Mouse (Mus musculus) myocyte (in vitro differentiated cells): ENCODE results near the gene Znrf2.

ENCODE experiments used
- CEBPB ChIP-seq: IDR thresholded peaks from 2 replicates; pipeline ENCODE4 v1.6.1; 2011; ENCODE audit warnings: mild to moderate bottlenecking, moderate library complexity; ENCODE audit not compliant: poor library complexity, insufficient read depth, severe bottlenecking
- E2F4 ChIP-seq: IDR thresholded peaks from one replicate; pipeline ENCODE4 v1.6.1; 2011; ENCODE audit warnings: mild to moderate bottlenecking, control low read depth, moderate library complexity; ENCODE audit not compliant: insufficient read depth
- MAX ChIP-seq: IDR thresholded peaks from one replicate; pipeline ENCODE4 v1.6.1; 2011; ENCODE audit warnings: low read depth, mild to moderate bottlenecking, control low read depth
- MYOD1 ChIP-seq, 3 experiments: IDR thresholded peaks; one replicate each; pipeline ENCODE4 v1.6.1; 2011; ENCODE audit warnings: control low read depth in 2 of 3, low read depth in 2 of 3, mild to moderate bottlenecking in 2 of 3, moderate library complexity in 1 of 3; ENCODE audit not compliant: insufficient read length in 2 of 3, control insufficient read depth in 1 of 3
- POLR2A ChIP-seq: IDR thresholded peaks from one replicate; pipeline ENCODE4 v1.6.1; 2011; ENCODE audit warnings: low read depth, mild to moderate bottlenecking, control low read depth, moderate library complexity; ENCODE audit not compliant: insufficient read length
- POLR2AphosphoS2 ChIP-seq: IDR thresholded peaks from one replicate; pipeline ENCODE4 v1.6.1; 2011; ENCODE audit warnings: low read depth, control low read depth; ENCODE audit not compliant: insufficient read length
- TCF12 ChIP-seq: IDR thresholded peaks from one replicate; pipeline ENCODE4 v1.6.1; 2011; ENCODE audit warnings: mild to moderate bottlenecking, control low read depth; ENCODE audit not compliant: poor library complexity, insufficient read depth, severe bottlenecking
- USF1 ChIP-seq: IDR thresholded peaks from one replicate; pipeline ENCODE4 v1.6.1; 2011; ENCODE audit warnings: low read depth, mild to moderate bottlenecking, control low read depth, moderate library complexity

DNA sequence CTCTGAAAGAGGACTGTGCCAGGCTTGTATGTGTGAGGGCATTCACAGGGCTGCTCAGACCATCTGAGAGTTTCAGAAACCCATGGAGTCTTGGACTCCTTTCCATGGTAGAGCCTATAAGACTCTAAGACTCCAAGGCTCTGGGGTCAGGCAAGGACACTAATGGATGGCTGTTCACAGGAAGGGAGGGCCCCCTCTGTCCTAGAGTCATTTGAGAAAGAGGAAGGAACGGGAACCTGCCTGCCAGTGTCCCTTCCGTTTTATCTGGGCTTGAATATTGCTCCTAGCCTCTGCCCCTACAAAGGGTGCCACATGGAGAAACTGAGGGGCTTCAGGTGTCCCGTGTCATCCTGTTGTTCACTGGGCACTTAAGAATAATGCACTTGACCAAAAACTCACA lies 117.2 kb downstream of the Znrf2 start:
- TF ChIP-seq USF1 (no peak), POLR2A (no peak), MYOD1 (IDR thresholded peaks at IDR 0.05; ENCODE audit: control insufficient read depth in 1 of 3, insufficient read length in 2 of 3, low read depth in 2 of 3) (no peak), TCF12 (no peak), E2F4 (no peak), MAX (no peak), POLR2AphosphoS2 (no peak), CEBPB (no peak)
